Mouse (Mus musculus): ENCODE data around the gene Toporsl. TPM values are rescaled to one million over a fixed set of nuclear protein-coding genes. Genes with fewer than 3 reads are reported as not detected.

Gene Toporsl
- 422 TPM for polyA plus RNA-seq (2014; fragmentation: Illumina TruSeq; extraction: RNeasy Lipid Tissue Mini Kit (QIAGEN cat#74804); ENCODE audit: low read depth, low replicate concordance)

DNA sequence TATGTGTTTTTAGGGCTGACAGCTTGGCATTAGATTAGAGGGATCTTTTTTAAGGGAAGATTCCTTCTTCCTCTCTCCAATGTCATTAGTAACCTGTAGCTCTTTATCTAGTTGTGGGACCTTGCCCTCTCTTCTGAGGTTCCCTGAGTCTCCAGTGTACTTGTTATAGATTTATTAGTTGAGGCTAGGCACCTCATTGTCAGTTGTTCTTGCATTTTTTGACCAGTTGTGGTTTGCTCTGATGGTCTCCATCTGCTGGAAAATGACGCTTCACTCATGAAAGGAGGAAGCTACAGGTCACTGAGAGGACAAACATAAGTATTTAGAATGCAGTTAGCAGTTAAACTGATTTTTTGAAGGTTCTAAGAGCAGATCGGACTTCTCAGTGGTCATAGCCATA is at the start of gene Toporsl:
Gene Toporsl (plus strand): TSS at position 348 of the 400 bp plus-strand sequence.

Other genes starting within 250 kb of the Toporsl start
- gene Smc2, start 157.0 kb upstream of the Toporsl start, polyA plus RNA-seq (2014; fragmentation: Illumina TruSeq; extraction: RNeasy Lipid Tissue Mini Kit (QIAGEN cat#74804); ENCODE audit: low read depth, low replicate concordance) = 53.4 TPM
- gene Vma21-ps, start 99.0 kb upstream of the Toporsl start, polyA plus RNA-seq (2014; fragmentation: Illumina TruSeq; extraction: RNeasy Lipid Tissue Mini Kit (QIAGEN cat#74804); ENCODE audit: low read depth, low replicate concordance) = not detected
- 16.4 TPM for gene Olfr275, start 218.3 kb downstream of the Toporsl start, polyA plus RNA-seq (2014; fragmentation: Illumina TruSeq; extraction: RNeasy Lipid Tissue Mini Kit (QIAGEN cat#74804); ENCODE audit: low read depth, low replicate concordance)

Measured in testis, adult 10 weeks (tissue).